In the genomic region with DNA sequence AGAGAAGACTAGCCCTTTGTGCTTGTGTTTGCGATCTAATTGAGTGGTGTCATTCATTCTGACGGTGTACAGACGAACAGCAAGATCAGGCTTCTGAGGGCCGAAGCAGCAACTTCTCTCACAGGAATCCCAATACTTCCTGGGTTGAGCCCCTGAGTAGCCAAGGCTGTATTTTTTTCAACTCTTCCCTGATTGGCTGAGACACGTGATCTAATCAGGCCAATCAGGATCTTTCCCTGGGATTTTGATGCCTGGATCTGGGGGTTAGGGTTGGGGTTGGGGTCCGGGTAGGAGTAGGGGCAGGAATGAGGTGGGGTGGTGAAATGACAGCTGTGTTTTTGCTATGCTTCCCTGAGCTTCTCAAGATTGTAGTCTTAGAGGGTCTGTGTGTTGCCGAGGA, we compare ENCODE assay signal across 28 mouse cellular contexts.
"Had no signal": no experiment of that assay in that cellular context is flagged by ENCODE, and none has a peak within 500 bp of the region (broad histone marks: within the 10 kb centered on the region; RNA-seq: fewer than 3 reads in every experiment).

No protein-coding gene starts in this region.

- H3K9me3 ChIP-seq: embryonic facial prominence, embryonic 10.5 days; embryonic facial prominence, embryonic 12.5 days; embryonic facial prominence, embryonic 13.5 days; embryonic facial prominence, embryonic 15.5 days; forebrain, embryonic 10.5 days; forebrain, embryonic 12.5 days; forebrain, embryonic 13.5 days; forebrain, embryonic 15.5 days; heart, embryonic 10.5 days had no signal

- H3K9ac ChIP-seq: embryonic facial prominence, embryonic 12.5 days; embryonic facial prominence, embryonic 13.5 days; embryonic facial prominence, embryonic 15.5 days; forebrain, embryonic 12.5 days; forebrain, embryonic 13.5 days; forebrain, embryonic 15.5 days; forebrain, postnatal 0 days had no signal

- H3K27ac ChIP-seq: embryonic facial prominence, embryonic 10.5 days; embryonic facial prominence, embryonic 12.5 days; embryonic facial prominence, embryonic 13.5 days; embryonic facial prominence, embryonic 15.5 days; forebrain, embryonic 10.5 days; forebrain, embryonic 12.5 days; forebrain, embryonic 13.5 days; forebrain, embryonic 15.5 days; gastrocnemius, adult 2 months; heart, adult 2 months; heart, embryonic 10.5 days had no signal

- H3K4me1 ChIP-seq: embryonic facial prominence, embryonic 10.5 days; embryonic facial prominence, embryonic 12.5 days; embryonic facial prominence, embryonic 13.5 days; embryonic facial prominence, embryonic 15.5 days; forebrain, embryonic 10.5 days; forebrain, embryonic 12.5 days; forebrain, embryonic 13.5 days; forebrain, embryonic 15.5 days had no signal

- H3K4me3 ChIP-seq: embryonic facial prominence, embryonic 10.5 days; embryonic facial prominence, embryonic 12.5 days; embryonic facial prominence, embryonic 13.5 days; embryonic facial prominence, embryonic 15.5 days; erythroblast, embryonic 14.5 days; forebrain, embryonic 10.5 days; forebrain, embryonic 12.5 days; forebrain, embryonic 13.5 days; forebrain, embryonic 15.5 days; gastrocnemius, adult 2 months; heart, adult 2 months; heart, embryonic 10.5 days had no signal

- H3K27me3 ChIP-seq: embryonic facial prominence, embryonic 12.5 days; embryonic facial prominence, embryonic 13.5 days; embryonic facial prominence, embryonic 15.5 days; forebrain, embryonic 12.5 days; forebrain, embryonic 13.5 days; forebrain, embryonic 15.5 days had no signal

- DNase-seq: cerebellum, adult 9-10 months; cerebellum, adult 9-11 months; cerebellum, postnatal 10 days; cerebellum, postnatal 14 days; cerebellum, postnatal 25 days; cerebellum, postnatal 36 days; embryo, embryonic 11 days; forebrain, postnatal 0 days; gastrocnemius, adult 2 months; gastrocnemius, postnatal 10 days; gastrocnemius, postnatal 14 days; gastrocnemius, postnatal 25 days; gastrocnemius, postnatal 36 days; heart, adult 11 months; heart, adult 18-20 months; heart, adult 2 months had no signal

- H3K4me2 ChIP-seq: embryonic facial prominence, embryonic 12.5 days; embryonic facial prominence, embryonic 13.5 days; embryonic facial prominence, embryonic 15.5 days; forebrain, embryonic 12.5 days; forebrain, embryonic 13.5 days; forebrain, embryonic 15.5 days had no signal

- H3K36me3 ChIP-seq: embryonic facial prominence, embryonic 10.5 days; embryonic facial prominence, embryonic 12.5 days; embryonic facial prominence, embryonic 13.5 days; embryonic facial prominence, embryonic 15.5 days; forebrain, embryonic 10.5 days; forebrain, embryonic 12.5 days; forebrain, embryonic 15.5 days; heart, embryonic 10.5 days had no signal

- ATAC-seq: forebrain, embryonic 13.5 days; forebrain, embryonic 14.5 days; forebrain, embryonic 15.5 days; forebrain, embryonic 16.5 days; forebrain, postnatal 0 days had no signal
